Mouse (Mus musculus) lung, embryonic 14.5 days (tissue): ENCODE measurements at regions not wholly inside any gene's neighbourhood (a gene's known extent, or its start where the extent isn't known, plus 50 kb on each side); places are given as distances from the start of the nearest gene placed in this dataset.

Experiments
- ATAC-seq: fragments of 200-750 bp; cut with Nextera tagmentation; 2 replicates; pipeline ENCODE4 v1.8.0; 2017; ENCODE audit warnings: mild to moderate bottlenecking, moderate TSS enrichment, moderate library complexity; ENCODE audit not compliant: insufficient read depth
- DNase-seq: peaks from one replicate; pipeline ENCODE4 v3.0.0-alpha.2; 2015
- H3K27ac ChIP-seq: fragments of 300-500 bp; sonication (generic); 2 replicates; pipeline ENCODE4 v1.5.1; 2014; ENCODE audit warnings: low read depth, mild to moderate bottlenecking, moderate library complexity
- H3K27me3 ChIP-seq: fragments of 300-500 bp; sonication (generic); 2 replicates; pipeline ENCODE4 v1.6.1; 2014; ENCODE audit warnings: low read length, control low read depth; ENCODE audit not compliant: insufficient read depth
- H3K36me3 ChIP-seq: fragments of 300-500 bp; sonication (generic); 2 replicates; pipeline ENCODE4 v1.6.1; 2014; ENCODE audit warnings: control low read depth; ENCODE audit not compliant: insufficient read depth
- H3K4me1 ChIP-seq: fragments of 300-500 bp; sonication (generic); 2 replicates; pipeline ENCODE4 v1.6.1; 2014; ENCODE audit warnings: antibody characterized with exemption, control low read depth; ENCODE audit not compliant: insufficient read depth
- H3K4me2 ChIP-seq: fragments of 300-500 bp; sonication (generic); 2 replicates; pipeline ENCODE4 v1.6.1; 2014; ENCODE audit warnings: mild to moderate bottlenecking
- H3K4me3 ChIP-seq: fragments of 300-500 bp; sonication (generic); 2 replicates; pipeline ENCODE4 v1.5.1; 2014; ENCODE audit warnings: low read depth, low read length
- H3K9ac ChIP-seq: fragments of 300-500 bp; sonication (generic); 2 replicates; pipeline ENCODE4 v1.6.1; 2014
- H3K9me3 ChIP-seq: fragments of 300-500 bp; sonication (generic); 2 replicates; pipeline ENCODE4 v1.6.1; 2016; ENCODE audit warnings: low read depth, low read length, control low read depth
- CTCF ChIP-seq: IDR thresholded peaks from 2 replicates; pipeline ENCODE4 v1.5.1; 2016; ENCODE audit warnings: antibody characterized with exemption, low read depth
- WGBS: fragments of 180-500 bp; shearing (Covaris S2); extraction: QIAGEN DNeasy Blood & Tissue Kit; methylation state at CpG from one replicate; pipeline ENCODE4 v1.1.7; 2014; 5-methylcytosine and 5-hydroxymethylcytosine counted together

GRCm38 (mm10) chr8:116083156-116083555 is 375.6 kb upstream of the Maf start:
- no peak overlapping the region for H3K4me3 ChIP-seq
- H3K9me3 ChIP-seq, result no peaks in the 10 kb centered on the region
- no peak overlapping the region for H3K27ac ChIP-seq
- H3K36me3 ChIP-seq, result no peaks in the 10 kb centered on the region
- H3K9ac ChIP-seq, result no peak overlapping the region
- peaks cover 4% of the 10 kb centered on the region for H3K4me1 ChIP-seq
- 92% methylated on average over 2 of the region's 2 CpGs for WGBS
- no peak for TF ChIP-seq CTCF
- H3K4me2 ChIP-seq, result no peak overlapping the region
- ATAC-seq, result no peak
- H3K27me3 ChIP-seq, result no peaks in the 10 kb centered on the region
- DNase-seq, result no peak

GRCm38 (mm10) chr8:116078849-116079407 is 371.3 kb upstream of the Maf start:
- Histone ChIP-seq H3K36me3 (no peaks in the 10 kb centered on the region), H3K4me1 (peaks cover 4% of the 10 kb centered on the region), H3K27me3 (no peaks in the 10 kb centered on the region), H3K4me3 (no peak overlapping the region), H3K9me3 (no peaks in the 10 kb centered on the region), H3K9ac (no peak overlapping the region), H3K4me2 (no peak overlapping the region), H3K27ac (peak overlapping the region; percentile 60)
- 22% methylated on average over 5 of the region's 5 CpGs for WGBS
- DNase-seq (peak; percentile 79), ATAC-seq (peak; percentile 92)
- no peak for TF ChIP-seq CTCF

- no peak overlapping the region for H3K4me2 ChIP-seq
- no peak overlapping the region for H3K27ac ChIP-seq
- ATAC-seq (no peak), DNase-seq (no peak)
- WGBS, result 81% methylated on average over 7 of the region's 7 CpGs
- TF ChIP-seq CTCF, result no peak
- no peaks in the 10 kb centered on the region for H3K9me3 ChIP-seq
- H3K36me3 ChIP-seq, result no peaks in the 10 kb centered on the region
- no peak overlapping the region for H3K9ac ChIP-seq
- H3K4me1 ChIP-seq, result no peaks in the 10 kb centered on the region
- H3K27me3 ChIP-seq, result no peaks in the 10 kb centered on the region
- no peak overlapping the region for H3K4me3 ChIP-seq
Observed at GRCm38 (mm10) chr8:116071497-116071896, 363.9 kb upstream of the Maf start.

GRCm38 (mm10) chr8:116069538-116069937 is 361.9 kb upstream of the Maf start:
- H3K36me3 ChIP-seq, result no peaks in the 10 kb centered on the region
- no peak for TF ChIP-seq CTCF
- whole genome bisulfite sequencing, result 83% methylated on average over 3 of the region's 3 CpGs
- H3K4me3 ChIP-seq, result no peak overlapping the region
- no peak overlapping the region for H3K4me2 ChIP-seq
- no peaks in the 10 kb centered on the region for H3K27me3 ChIP-seq
- no peak overlapping the region for H3K27ac ChIP-seq
- no peaks in the 10 kb centered on the region for H3K4me1 ChIP-seq
- ATAC-seq (no peak), DNase-seq (no peak)
- no peak overlapping the region for H3K9ac ChIP-seq
- H3K9me3 ChIP-seq, result no peaks in the 10 kb centered on the region

- Histone ChIP-seq H3K27ac (no peak overlapping the region), H3K4me1 (no peaks in the 10 kb centered on the region), H3K36me3 (no peaks in the 10 kb centered on the region), H3K9me3 (no peaks in the 10 kb centered on the region), H3K9ac (no peak overlapping the region), H3K4me2 (no peak overlapping the region), H3K4me3 (no peak overlapping the region), H3K27me3 (no peaks in the 10 kb centered on the region)
- no peak for DNase-seq
- no peak for TF ChIP-seq CTCF
- 83% methylated on average over 5 of the region's 5 CpGs for WGBS
- no peak for ATAC-seq
Observed at GRCm38 (mm10) chr8:116067978-116068375, 360.4 kb upstream of the Maf start.

GRCm38 (mm10) chr8:116067182-116067977 is 359.8 kb upstream of the Maf start:
- Histone ChIP-seq H3K27me3 (no peaks in the 10 kb centered on the region), H3K4me1 (no peaks in the 10 kb centered on the region), H3K4me2 (no peak overlapping the region), H3K9ac (no peak overlapping the region), H3K36me3 (no peaks in the 10 kb centered on the region), H3K4me3 (no peak overlapping the region), H3K27ac (no peak overlapping the region), H3K9me3 (no peaks in the 10 kb centered on the region)
- no peak for TF ChIP-seq CTCF
- WGBS, result 56% methylated on average over 9 of the region's 9 CpGs
- ATAC-seq (no peak), DNase-seq (no peak)

GRCm38 (mm10) chr8:116065871-116066270 is 358.3 kb upstream of the Maf start:
- ATAC-seq (no peak), DNase-seq (no peak)
- H3K4me3 ChIP-seq, result no peak overlapping the region
- H3K9ac ChIP-seq, result no peak overlapping the region
- H3K36me3 ChIP-seq, result no peaks in the 10 kb centered on the region
- H3K27me3 ChIP-seq, result no peaks in the 10 kb centered on the region
- H3K9me3 ChIP-seq, result no peaks in the 10 kb centered on the region
- H3K27ac ChIP-seq, result no peak overlapping the region
- no peak overlapping the region for H3K4me2 ChIP-seq
- WGBS, result 79% methylated on average over 7 of the region's 7 CpGs
- TF ChIP-seq CTCF, result no peak
- no peaks in the 10 kb centered on the region for H3K4me1 ChIP-seq
